Mouse (Mus musculus) layer of hippocampus, postnatal 10 days (tissue): ENCODE measurements at regions not wholly inside any gene's neighbourhood (a gene's known extent, or its start where the extent isn't known, plus 50 kb on each side); places are given as distances from the start of the nearest gene placed in this dataset.

ENCODE experiments used
- DNase-seq, 2 experiments: peaks; one replicate each; pipeline ENCODE4 v3.0.0; 2021; ENCODE audit warnings: low spot score in 2 of 2

- no peak for DNase-seq
These were observed 176.3 kb upstream of the Itga4 start for GRCm38 (mm10) chr2:79078836-79079394.

- DNase-seq = no peak
These were observed 173.5 kb upstream of the Itga4 start for GRCm38 (mm10) chr2:79081769-79082168.

GRCm38 (mm10) chr2:79086280-79086679 is 168.9 kb upstream of the Itga4 start:
- no peak for DNase-seq

- no peak for DNase-seq
These were observed 168.2 kb upstream of the Itga4 start for GRCm38 (mm10) chr2:79086857-79087578.

GRCm38 (mm10) chr2:79087600-79088205 is 167.5 kb upstream of the Itga4 start:
- no peak for DNase-seq

GRCm38 (mm10) chr2:79090273-79090672 is 165.0 kb upstream of the Itga4 start:
- DNase-seq = no peak

- no peak for DNase-seq
These were observed 160.9 kb upstream of the Itga4 start for GRCm38 (mm10) chr2:79094298-79094697.

- DNase-seq = no peak
These were observed 158.5 kb upstream of the Itga4 start for GRCm38 (mm10) chr2:79096532-79097251.

GRCm38 (mm10) chr2:79099601-79100000 is 155.6 kb upstream of the Itga4 start:
- no peak for DNase-seq

- DNase-seq = no peak
These were observed 143.6 kb upstream of the Itga4 start for GRCm38 (mm10) chr2:79111673-79112072.

GRCm38 (mm10) chr2:79112076-79112475 is 143.2 kb upstream of the Itga4 start:
- no peak for DNase-seq

- no peak for DNase-seq
These were observed 134.4 kb upstream of the Itga4 start for GRCm38 (mm10) chr2:79120610-79121345.

- no peak for DNase-seq
These were observed 132.7 kb upstream of the Itga4 start for GRCm38 (mm10) chr2:79122530-79122929.

GRCm38 (mm10) chr2:79124272-79124976 is 130.8 kb upstream of the Itga4 start:
- no peak for DNase-seq

- no peak for DNase-seq
These were observed 128.9 kb upstream of the Itga4 start for GRCm38 (mm10) chr2:79126170-79126879.

GRCm38 (mm10) chr2:79126996-79127741 is 128.1 kb upstream of the Itga4 start:
- no peak for DNase-seq

GRCm38 (mm10) chr2:79127822-79128221 is 127.4 kb upstream of the Itga4 start:
- no peak for DNase-seq

GRCm38 (mm10) chr2:79130660-79131059 is 124.6 kb upstream of the Itga4 start:
- DNase-seq = no peak

GRCm38 (mm10) chr2:79131235-79131634 is 124.0 kb upstream of the Itga4 start:
- no peak for DNase-seq
